Mouse (Mus musculus) kidney, postnatal 4 days (tissue): ENCODE results near the gene Apba3.
A peak's percentile ranks its signal among the peaks of the same experiment; 100 is the strongest.
"Not testable (repeated sequence)": the region's sequence is repeated elsewhere in the genome, so short reads cannot be mapped to it uniquely, and the experiment has no call there.

Experiments used
- DNase-seq, 2 experiments: peaks; one replicate each; pipeline ENCODE4 v3.0.0; 2021; ENCODE audit warnings: mixed read lengths in 2 of 2

Apba3 gene

DNA sequence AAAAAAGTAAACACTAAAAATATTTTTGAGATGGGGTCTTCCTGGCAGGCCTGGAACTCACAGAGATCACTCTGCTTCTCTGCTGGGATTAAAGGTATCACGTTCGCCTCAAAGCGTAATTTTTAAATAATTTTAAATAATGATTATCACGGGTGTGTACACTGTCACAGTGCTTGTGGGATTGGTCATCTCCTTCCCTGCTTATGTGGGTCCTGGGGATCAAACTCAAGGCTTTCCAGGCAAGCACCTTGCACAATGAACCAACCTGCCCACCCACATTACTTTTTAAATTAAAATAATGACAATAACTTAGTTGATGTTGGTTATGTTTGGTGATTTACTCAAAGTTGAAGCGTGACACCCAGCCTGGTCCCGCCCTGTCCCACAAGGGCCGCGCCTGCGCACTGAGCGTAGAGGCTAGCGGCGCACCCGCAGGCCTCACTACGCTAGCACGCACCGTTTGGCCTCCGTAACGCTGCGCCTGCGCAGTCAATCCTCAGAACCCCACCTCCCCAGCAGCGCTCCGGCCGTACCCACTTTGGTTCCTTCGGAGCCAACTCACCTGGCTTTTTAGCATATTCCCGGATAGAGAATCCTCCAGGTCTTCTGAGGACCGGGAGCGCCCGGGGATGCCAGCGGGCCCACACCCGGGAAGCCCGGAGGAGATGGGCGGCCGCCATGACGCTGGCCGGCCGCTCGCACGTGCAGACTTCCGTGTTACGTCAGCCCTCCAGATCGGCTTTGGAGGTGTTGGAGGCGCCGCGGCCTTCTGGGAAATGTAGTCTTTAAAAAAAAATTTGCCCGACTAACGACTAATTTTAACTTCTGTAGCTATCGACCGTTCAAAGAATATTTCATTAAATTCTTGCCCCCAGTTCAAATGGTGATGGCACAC lies at the start of gene Apba3, which contains the start of gene Mrpl54:
Gene Apba3 (plus strand): TSS at position 750 of the 895 bp plus-strand sequence.
Gene Mrpl54 (minus strand): TSS at position 724 of the 895 bp plus-strand sequence.
- DNase-seq = peak; percentile 97 to 98

DNA sequence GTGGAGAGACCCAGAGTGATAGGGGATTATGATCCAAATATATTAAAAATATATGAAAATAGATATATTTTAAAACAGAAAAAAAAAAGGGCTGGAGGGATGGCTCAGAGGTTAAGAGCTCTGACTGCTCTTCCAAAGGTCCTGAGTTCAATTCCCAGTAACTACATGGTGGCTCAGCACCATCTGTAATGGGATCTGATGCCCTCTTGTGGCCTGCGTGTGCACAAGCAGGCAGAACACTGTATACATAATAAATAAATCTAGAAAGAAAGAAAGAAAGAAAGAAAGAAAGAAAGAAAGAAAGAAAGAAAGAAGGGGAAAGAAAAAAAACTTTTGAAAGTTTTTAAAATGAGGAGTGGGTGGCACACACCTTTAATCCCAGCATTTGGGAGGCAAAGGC lies 49.5 kb upstream of the Apba3 start:
- DNase-seq = peak; percentile 35 to 41

- peak; percentile 82 to 84 for DNase-seq
Measured at GRCm38 (mm10) chr10:81217964-81218363, 48.8 kb upstream of the Apba3 start.

- no peak for DNase-seq
Measured at GRCm38 (mm10) chr10:81221402-81222015, 45.3 kb upstream of the Apba3 start.

GRCm38 (mm10) chr10:81223731-81224130 lies 43.0 kb upstream of the Apba3 start:
- not testable (repeated sequence) for DNase-seq

DNA sequence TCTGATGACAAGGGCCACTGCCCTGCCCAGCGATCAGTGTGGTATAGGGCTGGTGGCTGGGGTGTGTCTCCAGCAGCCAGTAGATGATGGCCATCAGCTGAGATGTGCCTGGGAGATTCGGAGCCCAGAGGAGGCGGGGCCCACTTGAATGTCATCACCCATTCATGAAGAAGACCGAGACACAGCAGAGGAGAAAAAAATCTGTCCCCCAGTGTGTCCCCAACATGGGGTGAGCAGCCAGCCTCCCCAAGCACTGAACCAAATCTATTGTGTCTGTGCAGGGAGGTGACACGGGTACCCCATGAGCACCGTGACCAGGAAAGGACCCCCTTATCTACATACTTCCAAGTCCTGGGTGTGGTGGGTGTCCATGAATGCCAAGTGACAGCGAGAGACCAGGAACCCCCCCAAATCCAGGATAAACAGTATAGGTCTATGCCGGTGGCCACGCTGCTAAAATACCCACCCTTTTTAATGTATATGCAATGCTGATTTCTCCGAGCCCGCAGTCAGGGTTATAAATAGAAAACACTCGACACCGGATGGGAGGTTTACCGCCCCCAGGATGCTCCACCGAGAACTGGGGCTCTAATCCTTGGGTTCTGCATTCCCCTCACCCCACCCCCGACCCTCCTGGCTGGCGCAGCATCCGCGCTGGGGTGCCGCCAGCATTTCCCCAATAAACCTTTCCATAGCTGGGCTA lies 36.9 kb upstream of the Apba3 start:
- no peak for DNase-seq

GRCm38 (mm10) chr10:81230438-81231332 lies 36.1 kb upstream of the Apba3 start, which contains the start of gene Atcay:
Gene Atcay, minus strand, starts transcription at chr10:81230833.
- DNase-seq = peak; percentile 57 to 61

- no peak for DNase-seq
Measured at GRCm38 (mm10) chr10:81231436-81231835, 35.3 kb upstream of the Apba3 start.

GRCm38 (mm10) chr10:81232580-81233225 lies 34.1 kb upstream of the Apba3 start, which contains the start of gene Zfr2:
Gene Zfr2, plus strand, starts transcription at chr10:81233155.
- peak; percentile 95 to 97 for DNase-seq

DNA sequence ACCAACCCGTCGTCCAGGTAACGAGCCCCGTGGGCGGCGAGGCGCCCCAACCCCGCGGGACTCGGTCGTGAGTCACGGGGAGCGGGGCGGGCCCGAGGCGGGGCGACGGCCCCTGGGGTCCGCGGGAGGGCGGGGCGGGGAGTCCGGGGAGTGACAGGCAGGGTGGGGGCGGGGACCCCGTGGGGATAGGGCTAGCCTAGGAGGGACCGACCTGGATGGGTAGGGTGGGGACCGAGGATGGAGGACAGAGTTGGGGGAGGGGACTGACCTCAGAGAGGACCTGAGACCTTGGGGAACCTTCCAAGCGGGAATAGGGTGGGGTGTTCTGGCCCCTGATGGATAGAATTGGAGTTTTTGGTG lies 33.6 kb upstream of the Apba3 start:
- DNase-seq = no peak

DNA sequence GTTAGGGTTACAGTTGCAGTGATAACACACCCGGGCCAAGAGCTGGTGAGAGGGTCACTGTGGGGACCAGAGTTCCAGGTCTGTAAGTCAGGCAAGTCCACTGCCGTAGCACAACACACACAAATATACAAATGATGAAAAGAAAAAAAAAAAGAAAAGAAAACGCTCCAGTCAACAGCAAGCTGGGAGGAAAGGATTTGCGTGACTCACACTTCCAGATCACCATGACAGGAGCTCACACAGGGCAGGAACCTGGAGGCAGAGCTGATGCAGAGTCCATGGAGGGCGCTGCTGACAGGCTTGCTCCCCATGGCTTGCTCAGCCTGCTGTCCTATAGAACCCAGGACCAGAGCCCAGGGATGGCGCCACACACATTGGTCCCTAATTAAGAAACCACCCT lies 32.6 kb upstream of the Apba3 start:
- DNase-seq = no peak

DNA sequence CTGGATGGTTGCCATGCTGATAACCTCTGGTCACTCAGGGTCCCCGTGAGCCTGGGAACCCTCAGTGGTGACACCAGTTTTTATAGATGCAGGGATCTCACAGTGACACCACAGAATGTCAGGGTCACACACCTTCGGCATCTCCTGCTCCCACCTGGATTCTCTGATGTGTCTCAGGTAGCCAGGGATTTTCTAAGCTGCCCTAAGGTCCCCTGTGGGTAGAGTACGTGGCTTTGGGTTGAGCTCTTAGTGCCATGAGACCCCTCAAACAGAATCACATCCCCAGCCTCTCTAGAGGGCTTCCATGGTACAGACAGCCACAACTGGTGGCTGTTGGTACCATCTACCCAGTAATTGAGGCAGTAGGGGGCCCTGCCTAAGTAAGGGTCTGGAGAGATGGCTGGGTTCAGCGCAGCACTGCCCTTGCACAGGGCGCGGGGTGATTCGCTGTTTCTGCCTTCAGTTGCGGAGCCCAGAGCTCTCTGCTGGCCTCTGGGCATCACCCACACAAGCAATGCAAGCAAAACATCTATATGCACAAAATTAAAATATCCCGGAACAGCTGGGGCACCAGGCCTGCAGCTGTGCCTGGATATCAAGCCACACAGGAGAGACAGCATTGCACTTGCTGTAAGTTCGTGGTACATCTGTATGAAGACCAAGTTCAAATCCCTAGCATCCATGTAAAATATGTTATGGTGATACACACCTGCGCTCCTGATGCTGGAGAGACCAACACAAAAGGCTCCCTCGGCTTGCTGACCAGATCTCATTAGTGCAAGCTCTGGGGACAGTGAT lies 30.1 kb upstream of the Apba3 start:
- DNase-seq = no peak

GRCm38 (mm10) chr10:81238618-81239017 lies 28.1 kb upstream of the Apba3 start:
- no peak for DNase-seq

GRCm38 (mm10) chr10:81240876-81241275 lies 25.9 kb upstream of the Apba3 start:
- peak; percentile 75 to 79 for DNase-seq

- no peak for DNase-seq
Measured at GRCm38 (mm10) chr10:81242021-81242420, 24.7 kb upstream of the Apba3 start.

DNA sequence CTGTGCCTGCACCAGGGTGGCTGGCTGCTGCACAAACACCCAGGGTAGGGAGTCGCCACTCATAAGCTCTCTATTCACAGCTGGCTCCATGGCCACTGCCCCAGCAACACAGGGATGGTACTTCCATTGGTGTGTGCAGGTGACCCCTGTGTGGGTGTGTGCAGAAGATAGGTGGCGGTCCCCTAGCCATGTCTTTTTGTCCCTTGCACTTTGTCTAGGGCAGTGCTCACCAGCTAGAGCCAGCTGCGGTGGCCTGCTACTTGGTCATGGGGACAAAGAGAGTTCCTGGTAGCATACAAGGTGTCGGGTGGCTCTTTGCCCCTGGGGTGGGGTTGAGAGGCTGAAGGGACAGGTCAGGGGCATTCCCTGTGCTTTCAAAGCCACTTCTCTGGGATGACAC lies 22.6 kb upstream of the Apba3 start:
- DNase-seq = no peak

DNA sequence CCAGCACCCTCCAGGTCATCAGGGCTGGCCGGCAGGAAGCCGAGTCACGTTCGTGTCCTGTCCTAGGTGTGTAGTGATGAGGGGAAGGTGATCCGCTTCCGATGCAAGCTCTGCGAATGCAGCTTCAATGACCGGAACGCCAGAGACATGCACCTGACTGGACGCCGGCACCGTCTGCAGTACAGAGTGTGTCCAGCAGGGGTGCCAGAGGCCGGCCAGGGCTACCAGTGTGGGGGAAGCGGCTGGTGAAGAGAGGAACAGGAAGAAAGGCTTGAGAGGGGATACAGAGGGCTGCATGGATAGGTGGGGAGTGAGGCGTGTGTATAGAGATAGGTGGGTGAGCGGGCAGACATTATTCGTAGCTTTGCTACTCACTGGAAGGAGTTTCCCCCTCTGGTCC lies 22.2 kb upstream of the Apba3 start:
- DNase-seq = peak; percentile 89 to 90

DNA sequence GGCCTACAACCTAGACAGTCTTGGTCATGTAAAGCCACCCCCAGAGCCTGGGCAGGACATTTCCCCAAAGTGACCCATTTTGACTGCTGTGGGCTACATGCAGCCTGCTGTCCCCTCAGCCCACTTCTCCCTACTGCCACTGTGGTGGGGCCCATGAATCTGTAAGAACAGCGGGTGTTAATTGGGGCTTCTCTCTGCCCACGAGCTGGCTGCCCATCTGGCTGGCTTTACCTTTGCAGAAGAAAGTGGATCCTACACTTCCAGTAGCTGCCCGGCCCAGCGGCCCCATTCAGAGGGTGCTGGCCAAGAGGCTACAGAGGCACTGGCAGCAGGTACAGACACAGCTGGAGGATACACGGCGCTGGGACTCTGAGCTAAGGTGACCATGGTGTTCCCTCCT lies 21.6 kb upstream of the Apba3 start:
- no peak for DNase-seq

- DNase-seq = no peak
Measured at GRCm38 (mm10) chr10:81247804-81248203, 19.0 kb upstream of the Apba3 start.

GRCm38 (mm10) chr10:81249442-81249841 lies 17.3 kb upstream of the Apba3 start:
- DNase-seq = no peak
